Comparison of ENCODE assay signal across 16 mouse cellular contexts in the genomic region with DNA sequence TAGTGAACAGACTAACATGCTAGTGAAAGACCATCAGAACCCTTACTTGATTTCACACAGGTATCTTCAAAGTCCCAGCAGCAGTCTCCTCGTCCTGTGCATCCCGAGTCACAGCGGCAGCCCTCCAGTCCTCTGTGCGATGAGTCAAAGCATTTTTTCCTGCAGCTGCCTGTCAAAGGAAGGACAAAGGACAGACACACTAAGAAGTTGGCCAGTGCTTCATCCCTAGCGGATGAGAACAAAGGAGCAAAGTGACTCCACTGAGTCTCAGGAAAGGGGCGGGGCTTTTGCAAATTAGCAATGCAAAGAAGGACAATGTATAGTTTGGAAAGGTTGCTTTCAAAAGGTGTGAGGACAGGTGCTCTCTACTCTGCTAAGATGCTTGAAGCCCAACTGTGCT. TPM values are rescaled to one million over a fixed set of nuclear protein-coding genes. Genes with fewer than 3 reads are reported as not detected.
DNase-seq lines count a peak whose midpoint lies in the region; ATAC-seq lines count a peak whose summit lies in the region.
"Had no signal": no experiment of that assay in that cellular context is flagged by ENCODE, and none has a peak within 500 bp of the region (broad histone marks: within the 10 kb centered on the region; RNA-seq: fewer than 3 reads in every experiment).

No protein-coding gene starts in this region.

- peak; percentile 86 for DNase-seq in ES-CJ7 (ENCODE audit: low read depth, low spot score)
- DNase-seq in brain, adult 2 months (ENCODE audit: low read depth, low spot score), result peak; percentile 16
- peak; percentile 86 for DNase-seq in midbrain, embryonic 11.5 days (ENCODE audit: low spot score, missing footprints)
- no peak for DNase-seq in left cerebral cortex, postnatal 10 days (ENCODE audit: extremely low spot score in 1 of 2, low spot score in 2 of 2)
- DNase-seq in heart, postnatal 14 days, result no peak
- DNase-seq: cerebellum, postnatal 14 days; forebrain, postnatal 0 days; gastrocnemius, postnatal 36 days; thymus, adult 18-20 months had no signal

- H3K27ac ChIP-seq in forebrain, embryonic 13.5 days, result no peak overlapping the region
- no peak overlapping the region for H3K27ac ChIP-seq in forebrain, embryonic 15.5 days (replicated peaks)
- H3K27ac ChIP-seq in midbrain, embryonic 11.5 days (ENCODE audit: low read depth, low read length), result no peak overlapping the region
- H3K27ac ChIP-seq: embryonic facial prominence, embryonic 13.5 days; hindbrain, embryonic 15.5 days had no signal

- H3K4me1 ChIP-seq in forebrain, embryonic 13.5 days, result peaks cover 7% of the 10 kb centered on the region
- no peaks in the 10 kb centered on the region for H3K4me1 ChIP-seq in forebrain, embryonic 15.5 days
- peaks cover 5% of the 10 kb centered on the region; the same call in 1 of the 2 replicates for H3K4me1 ChIP-seq in midbrain, embryonic 11.5 days (ENCODE audit: control insufficient read depth, insufficient read depth, low read length)

- H3K36me3 ChIP-seq in forebrain, embryonic 13.5 days (ENCODE audit: poor library complexity, severe bottlenecking), result no peaks in the 10 kb centered on the region
- no peaks in the 10 kb centered on the region for H3K36me3 ChIP-seq in forebrain, embryonic 15.5 days
- H3K36me3 ChIP-seq in midbrain, embryonic 11.5 days (ENCODE audit: control insufficient read depth, insufficient read depth, low read length), result no peaks in the 10 kb centered on the region
- H3K36me3 ChIP-seq: embryonic facial prominence, embryonic 13.5 days; heart, embryonic 12.5 days; hindbrain, embryonic 15.5 days had no signal

- H3K27me3 ChIP-seq in forebrain, embryonic 13.5 days, result no peaks in the 10 kb centered on the region
- H3K27me3 ChIP-seq in forebrain, embryonic 15.5 days, result no peaks in the 10 kb centered on the region
- no peaks in the 10 kb centered on the region for H3K27me3 ChIP-seq in midbrain, embryonic 11.5 days (ENCODE audit: control insufficient read depth, insufficient read depth, low read length)
- H3K27me3 ChIP-seq: embryonic facial prominence, embryonic 13.5 days; heart, embryonic 12.5 days; hindbrain, embryonic 15.5 days had no signal

- H3K4me2 ChIP-seq in forebrain, embryonic 13.5 days, result no peak overlapping the region
- H3K4me2 ChIP-seq in forebrain, embryonic 15.5 days (replicated peaks), result no peak overlapping the region
- peak overlapping the region; percentile 19; the same call in 1 of the 2 replicates for H3K4me2 ChIP-seq in midbrain, embryonic 11.5 days
- H3K4me2 ChIP-seq: embryonic facial prominence, embryonic 13.5 days; heart, embryonic 12.5 days; hindbrain, embryonic 15.5 days had no signal

- H3K9me3 ChIP-seq in forebrain, embryonic 13.5 days (replicated peaks), result no peaks in the 10 kb centered on the region
- no peaks in the 10 kb centered on the region for H3K9me3 ChIP-seq in forebrain, embryonic 15.5 days
- no peaks in the 10 kb centered on the region for H3K9me3 ChIP-seq in midbrain, embryonic 11.5 days (ENCODE audit: control insufficient read depth, low read length)
- H3K9me3 ChIP-seq: embryonic facial prominence, embryonic 13.5 days; heart, embryonic 12.5 days; hindbrain, embryonic 15.5 days had no signal

- 10% methylated on average over 6 of the region's 6 CpGs for WGBS in forebrain, embryonic 13.5 days
- WGBS in forebrain, embryonic 15.5 days, result 15% methylated on average over 6 of the region's 6 CpGs
- 14% methylated on average over 6 of the region's 6 CpGs for WGBS in midbrain, embryonic 11.5 days

- H3K9ac ChIP-seq in forebrain, embryonic 13.5 days, result no peak overlapping the region
- H3K9ac ChIP-seq in forebrain, embryonic 15.5 days (replicated peaks), result no peak overlapping the region
- H3K9ac ChIP-seq in midbrain, embryonic 11.5 days (ENCODE audit: low read length), result peak overlapping the region; percentile 30; the same call in 1 of the 2 replicates
- H3K9ac ChIP-seq: embryonic facial prominence, embryonic 13.5 days; forebrain, postnatal 0 days; heart, embryonic 12.5 days; hindbrain, embryonic 15.5 days had no signal

- no peak overlapping the region for H3K4me3 ChIP-seq in forebrain, embryonic 13.5 days
- H3K4me3 ChIP-seq in forebrain, embryonic 15.5 days, result no peak overlapping the region
- no peak overlapping the region; the same call in 1 of the 2 replicates for H3K4me3 ChIP-seq in midbrain, embryonic 11.5 days (ENCODE audit: low read depth, low read length)
- H3K4me3 ChIP-seq: embryonic facial prominence, embryonic 13.5 days; heart, embryonic 12.5 days; hindbrain, embryonic 15.5 days had no signal

- peak; percentile 43; the same call in 1 of the 2 replicates for ATAC-seq in forebrain, embryonic 13.5 days
- ATAC-seq in forebrain, embryonic 15.5 days (replicated peaks), result no peak
- peak; percentile 64; the same call in 1 of the 2 replicates for ATAC-seq in midbrain, embryonic 11.5 days (ENCODE audit: low FRiP score)
- no peak for ATAC-seq in CD4-positive, CD25-positive, alpha-beta regulatory T cell, adult 4 months

- intact Hi-C loops in left cerebral cortex, postnatal 10 days (cut with DNase I), result no loop called here
- intact Hi-C loops in heart, postnatal 14 days (cut with DNase I), result no loop called here

RNA-seq across cellular contexts. Expression of gene Enpp3, which starts 16.5 kb away (rescaled TPM):
- polyA plus RNA-seq in forebrain, embryonic 13.5 days (2015; fragmentation: Nextera tagmentation; extraction: Ambion mirVana), result 2.8 TPM in 2 replicates
- 1.5 and 2.1 TPM in 2 replicates for polyA plus RNA-seq in forebrain, embryonic 15.5 days (2015; fragmentation: Nextera tagmentation; extraction: Ambion mirVana)
- polyA plus RNA-seq in midbrain, embryonic 11.5 days (2014; fragmentation: Nextera tagmentation; extraction: Ambion mirVana), result 8.1 and 8.9 TPM in 2 replicates
- under 1 TPM; 0.18 to 0.23 TPM for polyA plus RNA-seq in CD4-positive, CD25-positive, alpha-beta regulatory T cell, adult 4 months (2017; shearing (Covaris generic))
- total RNA-seq in left cerebral cortex, postnatal 10 days (2021), result 1 to 10 TPM in 1 of 2 experiments, under 1 TPM in 1; 0.91 to 2.0 TPM
- 1 to 10 TPM; 5.6 to 9.0 TPM for total RNA-seq in heart, postnatal 14 days (2021)
- total RNA-seq: monocyte, adult 5-6 weeks had no signal

RNA-seq across cellular contexts. Expression of gene Med23, which starts 43.7 kb away (rescaled TPM):
- polyA plus RNA-seq in forebrain, embryonic 13.5 days (2015; fragmentation: Nextera tagmentation; extraction: Ambion mirVana), result 27.9 and 28.8 TPM in 2 replicates
- polyA plus RNA-seq in forebrain, embryonic 15.5 days (2015; fragmentation: Nextera tagmentation; extraction: Ambion mirVana), result 29.4 and 32.7 TPM in 2 replicates
- 31.2 TPM in 2 replicates for polyA plus RNA-seq in midbrain, embryonic 11.5 days (2014; fragmentation: Nextera tagmentation; extraction: Ambion mirVana)
- 10 to 100 TPM; 18.9 to 31.7 TPM for polyA plus RNA-seq in CD4-positive, CD25-positive, alpha-beta regulatory T cell, adult 4 months (2017; shearing (Covaris generic))
- 10 to 100 TPM; 28.1 to 30.5 TPM for total RNA-seq in left cerebral cortex, postnatal 10 days (2021)
- total RNA-seq in heart, postnatal 14 days (2021), result 10 to 100 TPM; 16.2 to 16.6 TPM

Comparison
In these comparisons a context has a peak if more than half of its experiments do, and no peak if none do; other contexts are left out.
1. ATAC-seq: peak in forebrain, embryonic 13.5 days (single experiment) and midbrain, embryonic 11.5 days (single experiment); none in forebrain, embryonic 15.5 days (single experiment) and CD4-positive, CD25-positive, alpha-beta regulatory T cell, adult 4 months (single experiment).
2. DNase-seq: peak in ES-CJ7 (single experiment), brain, adult 2 months (single experiment) and midbrain, embryonic 11.5 days (single experiment); none in left cerebral cortex, postnatal 10 days (0 of 2) and heart, postnatal 14 days (0 of 2).